11 mouse cellular contexts compared by ENCODE assay signal in the genomic region with DNA sequence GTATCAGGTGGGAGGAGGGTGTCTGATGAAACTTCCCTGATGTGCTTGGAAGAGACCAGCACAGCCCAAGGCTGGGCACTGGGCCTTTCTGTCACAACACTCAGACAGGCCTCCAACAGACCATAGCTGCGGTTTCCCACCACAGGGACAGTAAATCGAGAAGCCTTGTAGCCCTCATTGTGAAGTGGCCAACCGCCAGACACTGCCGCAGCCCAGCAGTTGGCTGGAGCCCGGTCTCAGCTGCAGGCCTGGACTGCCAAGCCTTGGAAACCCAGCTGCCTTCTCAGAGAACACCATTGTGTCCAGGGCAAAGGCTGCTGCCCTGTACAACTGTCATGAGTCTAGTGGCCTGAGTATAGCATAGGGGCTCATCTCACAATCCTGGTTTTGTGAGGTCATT. TPM values are rescaled to one million over a fixed set of nuclear protein-coding genes. Genes with fewer than 3 reads are reported as not detected.
A peak's percentile ranks its signal among the peaks of the same experiment; 100 is the strongest.
DNase-seq lines count a peak whose midpoint lies in the region; ATAC-seq and TF ChIP-seq lines count a peak whose summit lies in the region.
"Had no signal": no experiment of that assay in that cellular context is flagged by ENCODE, and none has a peak within 500 bp of the region (broad histone marks: within the 10 kb centered on the region; RNA-seq: fewer than 3 reads in every experiment).

No protein-coding gene starts in this region.

- H3K9ac ChIP-seq in forebrain, postnatal 0 days: no peak overlapping the region
- no peak overlapping the region for H3K9ac ChIP-seq in forebrain, embryonic 15.5 days (replicated peaks)
- no peak overlapping the region for H3K9ac ChIP-seq in liver, embryonic 12.5 days
- H3K9ac ChIP-seq: liver, embryonic 14.5 days had no signal

- H3K9me3 ChIP-seq in forebrain, postnatal 0 days (ENCODE audit: low read length): no peaks in the 10 kb centered on the region
- H3K9me3 ChIP-seq in forebrain, embryonic 15.5 days: no peaks in the 10 kb centered on the region
- H3K9me3 ChIP-seq in liver, embryonic 12.5 days (replicated peaks): no peaks in the 10 kb centered on the region

- no peaks in the 10 kb centered on the region for H3K27me3 ChIP-seq in forebrain, postnatal 0 days (ENCODE audit: insufficient read depth, low read length)
- H3K27me3 ChIP-seq in forebrain, embryonic 15.5 days: no peaks in the 10 kb centered on the region
- H3K27me3 ChIP-seq in liver, embryonic 12.5 days (replicated peaks): peaks cover 17% of the 10 kb centered on the region; the same call in 1 of the 2 replicates

- no peak overlapping the region for H3K4me3 ChIP-seq in forebrain, postnatal 0 days (ENCODE audit: low read depth, low read length)
- H3K4me3 ChIP-seq in forebrain, embryonic 15.5 days: no peak overlapping the region
- H3K4me3 ChIP-seq in cortical plate, adult 2 months (ENCODE audit: insufficient read depth, low read length): no peak overlapping the region
- H3K4me3 ChIP-seq in liver, embryonic 12.5 days: no peak overlapping the region

- H3K36me3 ChIP-seq in forebrain, postnatal 0 days (ENCODE audit: insufficient read depth): no peaks in the 10 kb centered on the region
- H3K36me3 ChIP-seq in forebrain, embryonic 15.5 days: no peaks in the 10 kb centered on the region
- H3K36me3 ChIP-seq in liver, embryonic 12.5 days: no peaks in the 10 kb centered on the region

- no peak for DNase-seq in forebrain, postnatal 0 days
- DNase-seq in layer of hippocampus, adult 18-20 months (ENCODE audit: low spot score in 2 of 2): peak; percentile 34 to 66
- DNase-seq in right cerebral cortex, postnatal 10 days (ENCODE audit: low spot score in 2 of 2): peak; percentile 70 to 75
- no peak for DNase-seq in thymus, adult 18-20 months
- DNase-seq: embryo, embryonic 11 days; heart, postnatal 4 days had no signal

- 49% methylated on average over 5 of the region's 5 CpGs for WGBS in forebrain, postnatal 0 days
- WGBS in forebrain, embryonic 15.5 days: 77% methylated on average over 5 of the region's 5 CpGs
- WGBS in liver, embryonic 12.5 days (ENCODE audit: insufficient replicate concordance): 62% methylated on average over 5 of the region's 5 CpGs

- no peak overlapping the region for H3K27ac ChIP-seq in forebrain, postnatal 0 days (ENCODE audit: low read depth, low read length)
- H3K27ac ChIP-seq in forebrain, embryonic 15.5 days (replicated peaks): no peak overlapping the region
- H3K27ac ChIP-seq in cortical plate, adult 2 months (ENCODE audit: insufficient read depth, low read length): 0 out of 2 replicates have a peak overlapping the region, but pooled peaks have one; percentile 12
- no peak overlapping the region for H3K27ac ChIP-seq in liver, embryonic 12.5 days
- H3K27ac ChIP-seq: liver, embryonic 14.5 days had no signal

- TF ChIP-seq CTCF in forebrain, postnatal 0 days (IDR thresholded peaks at IDR 0.05; ENCODE audit: low read depth): no peak
- no peak for TF ChIP-seq CTCF in cortical plate, adult 2 months (IDR thresholded peaks at IDR 0.05; ENCODE audit: extremely low read depth, insufficient read depth, low read length)

- H3K4me1 ChIP-seq in forebrain, postnatal 0 days (ENCODE audit: insufficient read depth): no peaks in the 10 kb centered on the region
- no peaks in the 10 kb centered on the region for H3K4me1 ChIP-seq in forebrain, embryonic 15.5 days
- H3K4me1 ChIP-seq in cortical plate, adult 2 months (ENCODE audit: control insufficient read depth, insufficient read depth, low read length): no peaks in the 10 kb centered on the region
- no peaks in the 10 kb centered on the region for H3K4me1 ChIP-seq in liver, embryonic 12.5 days

- TF ChIP-seq POLR2A in cortical plate, adult 2 months (IDR thresholded peaks at IDR 0.05; ENCODE audit: extremely low read depth, insufficient read depth, low read length): no peak

- H3K4me2 ChIP-seq in forebrain, postnatal 0 days (ENCODE audit: low read depth): no peak overlapping the region
- H3K4me2 ChIP-seq in forebrain, embryonic 15.5 days (replicated peaks): no peak overlapping the region
- H3K4me2 ChIP-seq in liver, embryonic 12.5 days: no peak overlapping the region
- H3K4me2 ChIP-seq: midbrain, embryonic 11.5 days had no signal

- peak; percentile 58 for ATAC-seq in forebrain, postnatal 0 days
- ATAC-seq in forebrain, embryonic 15.5 days (replicated peaks): no peak
- ATAC-seq in liver, embryonic 12.5 days: no peak

RNA-seq across cellular contexts. Expression of gene Med31, which starts 18.6 kb away (rescaled TPM):
- 24.1 and 33.0 TPM in 2 replicates for total RNA-seq in forebrain, postnatal 0 days (2014; rRNA removed)
- polyA plus RNA-seq in forebrain, postnatal 0 days (2015; fragmentation: Nextera tagmentation; extraction: Ambion mirVana): 43.4 and 43.9 TPM in 2 replicates
- polyA plus RNA-seq in forebrain, embryonic 15.5 days (2015; fragmentation: Nextera tagmentation; extraction: Ambion mirVana): 59.1 and 60.1 TPM in 2 replicates
- polyA plus RNA-seq in cortical plate, adult 2 months (2012; rRNA removed): 24.2 and 25.8 TPM in 2 replicates
- total RNA-seq in layer of hippocampus, adult 18-20 months (2021): 10 to 100 TPM; 14.2 to 17.4 TPM
- 15.0 and 16.7 TPM in 2 replicates for polyA plus RNA-seq in liver, embryonic 12.5 days (2016; fragmentation: Nextera tagmentation; extraction: Ambion mirVana)

RNA-seq across cellular contexts. Expression of gene Txndc17, which starts 26.7 kb away (rescaled TPM):
- 61.3 and 78.8 TPM in 2 replicates for total RNA-seq in forebrain, postnatal 0 days (2014; rRNA removed)
- polyA plus RNA-seq in forebrain, postnatal 0 days (2015; fragmentation: Nextera tagmentation; extraction: Ambion mirVana): 114 and 134 TPM in 2 replicates
- 132 and 138 TPM in 2 replicates for polyA plus RNA-seq in forebrain, embryonic 15.5 days (2015; fragmentation: Nextera tagmentation; extraction: Ambion mirVana)
- 71.3 and 71.6 TPM in 2 replicates for polyA plus RNA-seq in cortical plate, adult 2 months (2012; rRNA removed)
- total RNA-seq in layer of hippocampus, adult 18-20 months (2021): 10 to 100 TPM; 29.9 to 33.0 TPM
- 95.4 and 96.6 TPM in 2 replicates for polyA plus RNA-seq in liver, embryonic 12.5 days (2016; fragmentation: Nextera tagmentation; extraction: Ambion mirVana)

RNA-seq across cellular contexts. Expression of gene 4933427D14Rik, which starts 26.8 kb away (rescaled TPM):
- total RNA-seq in forebrain, postnatal 0 days (2014; rRNA removed): 23.2 and 28.0 TPM in 2 replicates
- 11.1 TPM in 2 replicates for polyA plus RNA-seq in forebrain, postnatal 0 days (2015; fragmentation: Nextera tagmentation; extraction: Ambion mirVana)
- 22.8 and 23.5 TPM in 2 replicates for polyA plus RNA-seq in forebrain, embryonic 15.5 days (2015; fragmentation: Nextera tagmentation; extraction: Ambion mirVana)
- polyA plus RNA-seq in cortical plate, adult 2 months (2012; rRNA removed): 34.1 and 36.2 TPM in 2 replicates
- 10 to 100 TPM; 19.8 to 26.3 TPM for total RNA-seq in layer of hippocampus, adult 18-20 months (2021)
- polyA plus RNA-seq in liver, embryonic 12.5 days (2016; fragmentation: Nextera tagmentation; extraction: Ambion mirVana): 5.3 and 7.6 TPM in 2 replicates

RNA-seq across cellular contexts. Expression of gene Gm43951, which starts 27.4 kb away (rescaled TPM):
- 3.3 and 3.6 TPM in 2 replicates for total RNA-seq in forebrain, postnatal 0 days (2014; rRNA removed)
- 0.33 and 0.62 TPM in 2 replicates for polyA plus RNA-seq in forebrain, postnatal 0 days (2015; fragmentation: Nextera tagmentation; extraction: Ambion mirVana)
- 1.4 TPM in 2 replicates for polyA plus RNA-seq in forebrain, embryonic 15.5 days (2015; fragmentation: Nextera tagmentation; extraction: Ambion mirVana)
- 7.0 and 8.0 TPM in 2 replicates for polyA plus RNA-seq in cortical plate, adult 2 months (2012; rRNA removed)
- 10 to 100 TPM; 10.4 to 11.6 TPM for total RNA-seq in layer of hippocampus, adult 18-20 months (2021)
- polyA plus RNA-seq in liver, embryonic 12.5 days (2016; fragmentation: Nextera tagmentation; extraction: Ambion mirVana): 0.05 and 0.07 TPM in 2 replicates

RNA-seq across cellular contexts. Expression of gene Slc13a5, which starts 33.0 kb away (rescaled TPM):
- total RNA-seq in forebrain, postnatal 0 days (2014; rRNA removed): 3.8 and 4.7 TPM in 2 replicates
- 4.0 and 4.1 TPM in 2 replicates for polyA plus RNA-seq in forebrain, postnatal 0 days (2015; fragmentation: Nextera tagmentation; extraction: Ambion mirVana)
- polyA plus RNA-seq in forebrain, embryonic 15.5 days (2015; fragmentation: Nextera tagmentation; extraction: Ambion mirVana): 0.20 and 0.65 TPM in 2 replicates
- 16.7 and 20.8 TPM in 2 replicates for polyA plus RNA-seq in cortical plate, adult 2 months (2012; rRNA removed)
- total RNA-seq in layer of hippocampus, adult 18-20 months (2021): 1 to 10 TPM; 8.6 to 9.0 TPM
- not detected in 2 replicates for polyA plus RNA-seq in liver, embryonic 12.5 days (2016; fragmentation: Nextera tagmentation; extraction: Ambion mirVana)
- polyA plus RNA-seq: liver, embryonic 14.5 days had no signal

Comparison
In these comparisons a context has a peak if more than half of its experiments do, and no peak if none do; other contexts are left out.
1. DNase-seq: peak in layer of hippocampus, adult 18-20 months (2 of 2) and right cerebral cortex, postnatal 10 days (2 of 2); none in forebrain, postnatal 0 days (single experiment) and thymus, adult 18-20 months (0 of 2).